10 mouse cellular contexts compared by ENCODE assay signal in genomic region chr11:102975966-102976365, GRCm38 (mm10). TPM values are rescaled to one million over a fixed set of nuclear protein-coding genes. Genes with fewer than 3 reads are reported as not detected.
DNase-seq lines count a peak whose midpoint lies in the region; ATAC-seq and TF ChIP-seq lines count a peak whose summit lies in the region.
"Not testable (repeated sequence)": the region's sequence is repeated elsewhere in the genome, so short reads cannot be mapped to it uniquely, and the experiment has no call there.
"Had no signal": no experiment of that assay in that cellular context is flagged by ENCODE, and none has a peak within 500 bp of the region (broad histone marks: within the 10 kb centered on the region; RNA-seq: fewer than 3 reads in every experiment).

No protein-coding gene starts in this region.

- not testable (repeated sequence) for TF ChIP-seq EP300 in CH12.LX (IDR thresholded peaks at IDR 0.05; ENCODE audit: low read length)

- not testable (repeated sequence) for H3K4me3 ChIP-seq in CH12.LX (replicated peaks in 1 of 3; ENCODE audit: low read depth in 2 of 3, low read length in 2 of 3, poor library complexity in 1 of 3); bone marrow, adult 2 months (replicated peaks; ENCODE audit: control insufficient read depth, low read depth, low read length); liver, adult 2 months (ENCODE audit: insufficient read depth, low read depth, low read length); lung, embryonic 14.5 days (ENCODE audit: low read depth, low read length)

- dilution Hi-C loops in CH12.LX (cut with MboI; ENCODE audit: extremely low pct_ligation_motif_present, extremely low pct_unique_long_range_greater_than_20kb, low sequenced_read_pairs): not testable (repeated sequence)

- H3K9ac ChIP-seq in CH12.LX (ENCODE audit: insufficient read depth, low read depth); liver, adult 2 months (ENCODE audit: low read depth, low read length); lung, embryonic 14.5 days: not testable (repeated sequence)

- peak; percentile 31 for TF ChIP-seq RAD21 in CH12.LX (IDR thresholded peaks at IDR 0.05; ENCODE audit: low read depth, low read length)

- H3K27ac ChIP-seq in CH12.LX (ENCODE audit: insufficient read depth, low read depth); bone marrow, adult 2 months (ENCODE audit: control insufficient read depth, insufficient read depth, low read depth, low read length, poor library complexity); liver, adult 2 months (replicated peaks; ENCODE audit: insufficient read depth, low read depth, low read length); lung, embryonic 14.5 days (ENCODE audit: low read depth): not testable (repeated sequence)

- H3K4me1 ChIP-seq in CH12.LX (ENCODE audit: control insufficient read depth in 1 of 2, insufficient read depth in 2 of 2); bone marrow, adult 2 months (ENCODE audit: control insufficient read depth, insufficient read depth, low read length); liver, adult 2 months (ENCODE audit: control insufficient read depth, insufficient read depth, low read length); lung, embryonic 14.5 days (ENCODE audit: insufficient read depth): not testable (repeated sequence)

- TF ChIP-seq CTCF in CH12.LX (conservative IDR thresholded peaks at IDR 0.05 in 1 of 2, IDR thresholded peaks at IDR 0.05 in 1 of 2; ENCODE audit: low read depth in 2 of 2, low read length in 2 of 2): peak in 1 of 2 experiments; percentile 39; a peak in 2 of 4 replicates
- TF ChIP-seq CTCF in bone marrow, adult 2 months (IDR thresholded peaks at IDR 0.05; ENCODE audit: control insufficient read depth, insufficient read depth, low read length): peak; percentile 32; the same call in 1 of the 2 replicates
- TF ChIP-seq CTCF in liver, adult 2 months (IDR thresholded peaks at IDR 0.05; ENCODE audit: low read depth, low read length): peak; percentile 38
- 0 out of 2 replicates have a peak, but pooled peaks have one; percentile 9 for TF ChIP-seq CTCF in lung, embryonic 14.5 days (IDR thresholded peaks at IDR 0.05; ENCODE audit: low read depth)

- TF ChIP-seq POLR2A in CH12.LX (IDR thresholded peaks at IDR 0.05; ENCODE audit: low read depth, low read length); bone marrow, adult 2 months (IDR thresholded peaks at IDR 0.05; ENCODE audit: borderline replicate concordance, control insufficient read depth, low read depth, low read length); liver, adult 2 months (IDR thresholded peaks at IDR 0.05; ENCODE audit: extremely low read depth, insufficient read depth, low read length): not testable (repeated sequence)

- peak; percentile 23 for DNase-seq in CH12.LX (ENCODE audit: extremely low read depth)
- peak; percentile 84 for DNase-seq in ES-CJ7 (ENCODE audit: low read depth, low spot score)
- peak; percentile 86 for DNase-seq in R1 (ENCODE audit: low read depth, low spot score)
- peak; percentile 23 for DNase-seq in liver, adult 2 months (ENCODE audit: extremely low read depth, low read depth, low spot score)
- not testable (repeated sequence) for DNase-seq in lung, embryonic 14.5 days

- in situ Hi-C loops in CH12.LX (cut with MboI; ENCODE audit: low pct_ligation_motif_present, low pct_unique_long_range_greater_than_20kb, low sequenced_read_pairs): not testable (repeated sequence)

- not testable (repeated sequence) for H3K79me2 ChIP-seq in CH12.LX (replicated peaks; ENCODE audit: control insufficient read depth, extremely low read depth, insufficient read depth, poor library complexity, severe bottlenecking); liver, adult 2 months (ENCODE audit: control insufficient read depth, insufficient read depth, low read length)

- not testable (repeated sequence) for H3K9me3 ChIP-seq in CH12.LX (replicated peaks; ENCODE audit: low read length); lung, embryonic 14.5 days (ENCODE audit: low read depth, low read length)

- not testable (repeated sequence) for H3K4me2 ChIP-seq in CH12.LX (ENCODE audit: insufficient read depth, low read depth, poor library complexity, severe bottlenecking); lung, embryonic 14.5 days

- not testable (repeated sequence) for ATAC-seq in lung, embryonic 14.5 days (ENCODE audit: insufficient read depth)

- not testable (repeated sequence) for H3K36me3 ChIP-seq in CH12.LX (replicated peaks in 1 of 2; ENCODE audit: control insufficient read depth in 1 of 2, insufficient read depth in 1 of 2, low read length in 1 of 2); liver, adult 2 months (ENCODE audit: control insufficient read depth, insufficient read depth, low read length); lung, embryonic 14.5 days (ENCODE audit: insufficient read depth)

- WGBS in bone marrow, adult 2 months: 80% methylated on average over 9 of the region's 9 CpGs
- 80% methylated on average over 9 of the region's 9 CpGs for WGBS in liver, adult 2 months
- 80% methylated on average over 9 of the region's 9 CpGs for WGBS in lung, embryonic 14.5 days

- H3K27me3 ChIP-seq in CH12.LX (replicated peaks): peaks cover 64% of the 10 kb centered on the region
- H3K27me3 ChIP-seq in liver, adult 2 months (ENCODE audit: control insufficient read depth, insufficient read depth, low read length); lung, embryonic 14.5 days (ENCODE audit: insufficient read depth, low read length): not testable (repeated sequence)

TF ChIP-seq in CH12.LX, 34 proteins besides CTCF, POLR2A, EP300 and RAD21:
- peak; percentile 21 for TF ChIP-seq SMC3 (IDR thresholded peaks at IDR 0.05; ENCODE audit: low read depth, low read length)

RNA-seq across cellular contexts. Expression of gene C1ql1, which starts 29.5 kb away (rescaled TPM):
- total RNA-seq in CH12.LX (2012; rRNA removed) (not detected in 2 replicates), CH12.LX (2014; rRNA removed) (not detected in 2 replicates)
- polyA plus RNA-seq in CH12.LX (2012; ENCODE audit: insufficient read length, low read depth): not detected in 2 replicates
- polyA plus RNA-seq in bone marrow, adult 2 months (2011; ENCODE audit: insufficient read depth, insufficient read length, low replicate concordance, missing spikeins): not detected in 2 replicates
- total RNA-seq in liver, adult 2 months (2014; rRNA removed): 0.27 TPM in 1 of 2 replicates, not detected in the other
- not detected in 2 replicates for polyA plus RNA-seq in liver, adult 2 months (2012; rRNA removed)
- polyA plus RNA-seq in lung, embryonic 14.5 days (2014; fragmentation: Nextera tagmentation; extraction: Ambion mirVana): 2.7 and 3.1 TPM in 2 replicates
- total RNA-seq: gastrocnemius, adult 8-10 months; heart, adult 18-20 months; heart, postnatal 36 days had no signal
- polyA plus RNA-seq: erythroblast, embryonic 14.5 days had no signal

RNA-seq across cellular contexts. Expression of gene Kif18b, which starts 51.0 kb away (rescaled TPM):
- total RNA-seq in CH12.LX (2012; rRNA removed) (50.1 and 54.4 TPM in 2 replicates), CH12.LX (2014; rRNA removed) (30.5 and 32.6 TPM in 2 replicates)
- 47.6 and 54.0 TPM in 2 replicates for polyA plus RNA-seq in CH12.LX (2012; ENCODE audit: insufficient read length, low read depth)
- 32.8 and 37.0 TPM in 2 replicates for polyA plus RNA-seq in bone marrow, adult 2 months (2011; ENCODE audit: insufficient read depth, insufficient read length, low replicate concordance, missing spikeins)
- 0.09 and 0.27 TPM in 2 replicates for total RNA-seq in liver, adult 2 months (2014; rRNA removed)
- 0.05 and 0.12 TPM in 2 replicates for polyA plus RNA-seq in liver, adult 2 months (2012; rRNA removed)
- polyA plus RNA-seq in lung, embryonic 14.5 days (2014; fragmentation: Nextera tagmentation; extraction: Ambion mirVana): 11.7 and 13.3 TPM in 2 replicates
- total RNA-seq: gastrocnemius, adult 8-10 months had no signal

RNA-seq across cellular contexts. Expression of gene Nmt1, which starts 52.0 kb away (rescaled TPM):
- 84.5 and 93.2 TPM in 2 replicates for total RNA-seq in CH12.LX (2012; rRNA removed)
- 108 and 115 TPM in 2 replicates for total RNA-seq in CH12.LX (2014; rRNA removed)
- 205 and 208 TPM in 2 replicates for polyA plus RNA-seq in CH12.LX (2012; ENCODE audit: insufficient read length, low read depth)
- polyA plus RNA-seq in bone marrow, adult 2 months (2011; ENCODE audit: insufficient read depth, insufficient read length, low replicate concordance, missing spikeins): 28.0 and 38.2 TPM in 2 replicates
- total RNA-seq in liver, adult 2 months (2014; rRNA removed): 16.8 and 23.9 TPM in 2 replicates
- 34.1 and 34.3 TPM in 2 replicates for polyA plus RNA-seq in liver, adult 2 months (2012; rRNA removed)
- 64.4 and 72.4 TPM in 2 replicates for polyA plus RNA-seq in lung, embryonic 14.5 days (2014; fragmentation: Nextera tagmentation; extraction: Ambion mirVana)

RNA-seq across cellular contexts. Expression of gene Dcakd, which starts 52.2 kb away (rescaled TPM):
- total RNA-seq in CH12.LX (2012; rRNA removed) (22.4 and 24.0 TPM in 2 replicates), CH12.LX (2014; rRNA removed) (7.8 and 8.8 TPM in 2 replicates)
- 74.1 and 89.0 TPM in 2 replicates for polyA plus RNA-seq in CH12.LX (2012; ENCODE audit: insufficient read length, low read depth)
- 10.0 and 13.9 TPM in 2 replicates for polyA plus RNA-seq in bone marrow, adult 2 months (2011; ENCODE audit: insufficient read depth, insufficient read length, low replicate concordance, missing spikeins)
- total RNA-seq in liver, adult 2 months (2014; rRNA removed): 23.9 and 30.9 TPM in 2 replicates
- polyA plus RNA-seq in liver, adult 2 months (2012; rRNA removed): 45.8 and 46.3 TPM in 2 replicates
- polyA plus RNA-seq in lung, embryonic 14.5 days (2014; fragmentation: Nextera tagmentation; extraction: Ambion mirVana): 218 and 225 TPM in 2 replicates

Comparison
In these comparisons a context has a peak if more than half of its experiments do, and no peak if none do; other contexts are left out.
1. RNA of gene Kif18b, which starts 51.0 kb away (polyA plus RNA-seq): 47.6 to 54.0 TPM in CH12.LX, 32.8 to 37.0 TPM in bone marrow, adult 2 months and 11.7 to 13.3 TPM in lung, embryonic 14.5 days; 0.05 to 0.12 TPM in liver, adult 2 months; every median in the first group is over 10 times any median in the second.